Mouse (Mus musculus) neural tube, embryonic 11.5 days (tissue): ENCODE results near the gene Lemd1. TPM values are rescaled to one million over a fixed set of nuclear protein-coding genes. Genes with fewer than 3 reads are reported as not detected.

Experiments used
- ATAC-seq: fragments of 200-750 bp; cut with Nextera tagmentation; 2 replicates; pipeline ENCODE4 v1.8.0; 2017; ENCODE audit warnings: moderate number of reproducible peaks, mild to moderate bottlenecking, moderate TSS enrichment, moderate library complexity; ENCODE audit not compliant: insufficient read depth, low FRiP score, low TSS enrichment
- DNase-seq: peaks from one replicate; pipeline ENCODE4 v3.0.0-alpha.2; 2015; ENCODE audit warnings: low spot score
- H3K27ac ChIP-seq: fragments of 300-500 bp; sonication (generic); 2 replicates; pipeline ENCODE4 v1.5.1; 2014; ENCODE audit warnings: low read depth, mild to moderate bottlenecking, low read length
- H3K27me3 ChIP-seq: fragments of 300-500 bp; sonication (generic); 2 replicates; pipeline ENCODE4 v1.6.1; 2014; ENCODE audit warnings: mild to moderate bottlenecking, low read length, mixed read lengths; ENCODE audit not compliant: control insufficient read depth, insufficient read depth
- H3K36me3 ChIP-seq: fragments of 300-500 bp; sonication (generic); 2 replicates; pipeline ENCODE4 v1.6.1; 2014; ENCODE audit warnings: mild to moderate bottlenecking, low read length, moderate library complexity, mixed read lengths; ENCODE audit not compliant: control insufficient read depth, insufficient read depth
- H3K4me1 ChIP-seq: fragments of 300-500 bp; sonication (generic); 2 replicates; pipeline ENCODE4 v1.6.1; 2014; ENCODE audit warnings: low read length, mixed read lengths; ENCODE audit not compliant: control insufficient read depth, insufficient read depth
- H3K4me2 ChIP-seq: fragments of 300-500 bp; sonication (generic); 2 replicates; pipeline ENCODE4 v1.6.1; 2014; ENCODE audit warnings: low read depth, mild to moderate bottlenecking, moderate library complexity
- H3K4me3 ChIP-seq: fragments of 300-500 bp; sonication (generic); 2 replicates; pipeline ENCODE4 v1.5.1; 2014; ENCODE audit warnings: low read depth, low read length
- H3K9ac ChIP-seq: fragments of 300-500 bp; sonication (generic); 2 replicates; pipeline ENCODE4 v1.6.1; 2014; ENCODE audit warnings: mild to moderate bottlenecking, low read length
- H3K9me3 ChIP-seq: fragments of 300-500 bp; sonication (generic); 2 replicates; pipeline ENCODE4 v1.6.1; 2016; ENCODE audit warnings: low read length; ENCODE audit not compliant: control insufficient read depth
- WGBS: fragments of 180-500 bp; shearing (Covaris S2); extraction: QIAGEN DNeasy Blood & Tissue Kit; methylation state at CpG from one replicate; pipeline ENCODE4 v1.1.7; 2014; 5-methylcytosine and 5-hydroxymethylcytosine counted together
- polyA plus RNA-seq: library from polyadenylated mRNA; unstranded; fragments of >200 nt; fragmentation: Nextera tagmentation; extraction: Ambion mirVana; gene quantifications from 2 replicates; pipeline ENCODE4 v1.2.1, GENCODE M21; 2014

Gene Lemd1
- polyA plus RNA-seq, 1 experiment from 2014 or later: 6.8 TPM

DNA sequence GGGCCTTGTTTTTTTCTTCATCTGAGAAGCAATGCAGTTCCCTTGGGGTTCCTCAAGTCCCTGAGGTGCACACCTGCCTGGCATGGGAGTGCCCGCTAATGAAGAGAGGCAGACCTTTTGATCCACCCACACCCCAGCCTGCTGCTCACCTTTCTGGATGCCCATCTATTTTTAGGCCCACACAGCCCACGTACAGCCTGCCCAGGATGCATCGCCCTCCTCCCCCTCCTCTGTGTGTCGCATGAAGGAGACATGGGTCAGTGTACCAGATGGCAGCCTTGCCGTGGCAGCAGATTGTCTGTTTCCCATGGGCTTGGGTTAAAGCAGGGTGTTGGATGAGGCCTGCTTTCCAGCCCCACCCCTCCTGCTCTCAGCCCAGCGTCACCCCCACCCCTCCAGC is 98.7 kb downstream of the Lemd1 start:
- no peak for DNase-seq
- Histone ChIP-seq H3K4me2 (no peak overlapping the region), H3K4me3 (no peak overlapping the region), H3K27ac (no peak overlapping the region), H3K9ac (no peak overlapping the region), H3K4me1 (peaks cover 19% of the 10 kb centered on the region), H3K36me3 (no peaks in the 10 kb centered on the region), H3K9me3 (no peaks in the 10 kb centered on the region), H3K27me3 (no peaks in the 10 kb centered on the region)
- ATAC-seq: no peak
- WGBS: 59% methylated on average over 6 of the region's 6 CpGs

DNA sequence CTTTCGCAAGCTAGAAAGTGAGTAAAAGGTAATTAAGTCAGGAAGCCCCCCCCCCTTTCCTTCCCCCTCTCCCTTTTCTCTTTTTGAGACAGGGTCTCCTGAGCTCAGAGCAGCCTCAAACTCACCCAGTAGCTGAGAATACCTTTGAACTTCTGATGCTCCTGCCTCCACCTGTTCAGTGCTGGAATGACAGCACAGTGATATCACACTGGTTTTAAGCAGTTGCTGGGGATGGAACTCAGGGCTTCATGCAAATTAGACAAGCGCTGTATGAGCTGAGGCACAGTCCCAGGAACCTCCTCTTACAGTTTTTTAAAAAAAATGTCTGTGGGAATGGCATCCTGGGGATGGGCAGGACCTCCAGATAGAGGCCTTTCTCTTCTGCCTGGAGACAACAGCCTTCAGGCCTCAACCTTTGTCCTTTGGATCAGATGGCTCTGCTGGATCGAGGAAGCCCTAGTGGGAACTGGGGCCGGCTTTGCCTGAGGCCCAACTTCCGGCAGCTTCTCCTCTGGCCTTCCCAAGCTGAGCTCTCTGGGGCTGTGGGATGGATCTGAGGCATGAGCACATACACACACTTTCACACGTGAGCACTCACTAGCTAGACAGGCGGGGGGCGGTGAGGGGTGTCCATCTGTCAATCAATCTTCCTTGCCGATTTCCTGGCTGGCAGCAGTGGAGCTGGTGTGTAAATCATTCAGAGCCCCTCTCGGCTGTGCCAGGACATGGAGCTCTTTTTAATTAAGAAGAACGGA is 99.9 kb downstream of the Lemd1 start:
- Histone ChIP-seq H3K27me3 (no peaks in the 10 kb centered on the region), H3K27ac (peak overlapping the region; percentile 27; the same call in 1 of the 2 replicates), H3K9me3 (no peaks in the 10 kb centered on the region), H3K9ac (no peak overlapping the region; the same call in 1 of the 2 replicates), H3K4me1 (peaks cover 19% of the 10 kb centered on the region), H3K4me3 (no peak overlapping the region), H3K36me3 (no peaks in the 10 kb centered on the region), H3K4me2 (no peak overlapping the region)
- ATAC-seq (0 out of 2 replicates have a peak, but pooled peaks have one; percentile 9), DNase-seq (peak; percentile 58)
- 26% methylated on average over 11 of the region's 11 CpGs for WGBS

DNA sequence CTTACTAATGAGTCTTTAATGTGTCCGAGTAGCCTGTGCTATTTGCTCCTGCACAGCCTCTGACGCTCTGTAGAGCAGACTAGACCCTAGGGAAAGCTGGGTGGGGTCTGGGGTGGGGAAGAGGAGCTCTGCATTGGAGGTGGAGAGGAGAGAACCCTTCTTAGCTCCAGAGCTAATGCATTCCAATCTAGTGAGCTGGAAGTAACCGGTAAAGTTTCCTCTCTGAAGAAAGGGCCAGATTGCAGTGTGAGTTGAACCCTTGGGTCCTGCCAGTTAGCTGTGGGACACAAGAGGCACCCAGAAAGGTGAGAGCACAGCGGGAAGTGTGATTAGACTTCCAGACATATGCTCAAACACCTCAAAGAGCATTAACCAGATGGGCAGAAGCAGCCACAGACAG is 100.5 kb downstream of the Lemd1 start:
- Histone ChIP-seq H3K27ac (no peak overlapping the region; the same call in 1 of the 2 replicates), H3K4me1 (peaks cover 19% of the 10 kb centered on the region), H3K4me2 (no peak overlapping the region), H3K9ac (no peak overlapping the region), H3K4me3 (no peak overlapping the region), H3K9me3 (no peaks in the 10 kb centered on the region), H3K27me3 (no peaks in the 10 kb centered on the region), H3K36me3 (no peaks in the 10 kb centered on the region)
- WGBS: 25% methylated on average over 4 of the region's 4 CpGs
- ATAC-seq (peak; percentile 41; the same call in 1 of the 2 replicates), DNase-seq (no peak)

DNA sequence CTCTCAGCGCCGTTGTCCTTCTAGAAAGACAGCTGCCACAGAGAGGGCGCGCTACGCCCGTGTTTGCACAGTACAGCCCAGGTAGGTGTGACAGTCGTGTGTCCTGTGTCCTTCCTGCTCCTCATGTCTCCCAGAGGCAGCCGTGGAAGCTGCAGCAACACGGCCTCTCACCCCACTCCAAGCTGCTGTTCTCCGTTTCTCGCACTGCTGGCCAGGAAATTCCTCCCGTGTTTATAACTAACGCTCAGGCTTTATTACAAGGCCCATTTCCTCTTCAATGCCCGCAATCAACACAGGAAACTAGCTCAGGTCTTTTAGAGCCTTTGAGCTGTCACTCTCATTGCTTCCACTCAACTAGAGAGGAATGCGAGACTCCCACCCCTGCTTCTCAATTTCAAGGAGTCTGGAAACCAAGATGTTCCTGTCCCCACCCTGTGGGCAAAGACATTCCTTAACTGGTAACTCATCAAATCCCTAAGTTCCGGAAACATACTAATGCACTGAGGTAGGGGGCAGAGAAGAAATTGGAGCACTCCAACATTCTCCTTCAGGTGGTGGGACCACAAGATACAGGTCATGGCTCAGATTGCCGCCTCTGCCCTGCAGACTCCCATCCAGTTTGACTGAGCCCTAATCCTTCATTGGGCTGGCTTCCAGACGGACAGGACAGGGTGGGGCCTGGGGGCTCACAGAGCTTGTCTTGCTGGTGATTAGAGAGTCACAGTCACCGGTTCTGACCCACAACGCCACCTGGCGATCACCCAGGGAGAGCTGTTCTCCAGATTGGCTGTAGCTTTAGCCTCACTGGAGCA is 101.3 kb downstream of the Lemd1 start:
- ATAC-seq (no peak), DNase-seq (no peak)
- Histone ChIP-seq H3K27ac (no peak overlapping the region), H3K9ac (no peak overlapping the region), H3K4me3 (no peak overlapping the region), H3K4me2 (no peak overlapping the region), H3K36me3 (no peaks in the 10 kb centered on the region), H3K4me1 (peaks cover 19% of the 10 kb centered on the region), H3K9me3 (no peaks in the 10 kb centered on the region), H3K27me3 (no peaks in the 10 kb centered on the region; the same call in 1 of the 2 replicates)
- WGBS: 34% methylated on average over 21 of the region's 21 CpGs

DNA sequence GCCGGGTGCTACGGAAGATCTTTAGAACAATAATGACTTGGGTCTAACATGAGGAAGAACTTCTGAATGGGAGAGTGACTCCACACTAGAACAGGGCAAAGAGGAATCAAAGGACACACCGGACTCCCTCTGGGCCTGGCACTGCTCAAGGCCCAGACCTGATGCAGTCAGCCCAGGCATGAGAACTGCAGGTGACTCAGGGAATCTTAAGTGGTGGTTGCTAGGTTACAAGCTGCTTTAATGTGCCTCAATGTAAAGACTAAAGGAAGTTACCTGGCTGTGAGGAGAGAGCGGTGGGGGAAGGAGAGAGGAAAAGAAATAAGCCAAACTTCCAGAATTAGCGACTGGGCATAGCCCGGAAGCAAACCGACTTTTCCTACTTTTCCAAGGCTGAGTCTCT is 104.3 kb downstream of the Lemd1 start:
- peaks cover 11% of the 10 kb centered on the region for H3K27me3 ChIP-seq
- no peak overlapping the region for H3K27ac ChIP-seq
- H3K4me2 ChIP-seq: no peak overlapping the region
- ATAC-seq: no peak
- H3K4me3 ChIP-seq: no peak overlapping the region
- DNase-seq: no peak
- H3K9me3 ChIP-seq: no peaks in the 10 kb centered on the region
- H3K9ac ChIP-seq: no peak overlapping the region
- H3K4me1 ChIP-seq: peaks cover 24% of the 10 kb centered on the region
- 72% methylated on average over 7 of the region's 7 CpGs for WGBS
- H3K36me3 ChIP-seq: no peaks in the 10 kb centered on the region

DNA sequence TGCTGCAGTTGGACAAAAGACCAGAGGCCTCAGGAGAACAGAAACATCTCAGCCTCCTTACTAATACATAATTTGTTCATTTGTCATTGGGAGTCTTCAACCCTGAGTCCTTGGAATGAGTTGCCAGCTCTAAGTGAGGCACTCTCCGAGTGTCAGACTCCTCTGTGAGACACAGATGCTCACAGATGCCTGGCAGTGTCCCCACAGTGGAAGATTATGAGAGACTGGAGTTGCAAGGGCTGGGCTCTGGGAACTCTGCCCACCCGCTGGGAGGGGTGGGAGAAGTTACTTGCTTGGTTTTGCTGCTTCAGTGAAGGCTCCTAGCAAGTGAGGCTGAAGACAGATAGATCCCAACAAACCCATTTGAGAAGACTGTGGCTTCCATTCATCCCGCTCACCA is 104.8 kb downstream of the Lemd1 start:
- Histone ChIP-seq H3K4me2 (no peak overlapping the region), H3K27me3 (peaks cover 11% of the 10 kb centered on the region), H3K9me3 (no peaks in the 10 kb centered on the region), H3K9ac (no peak overlapping the region), H3K4me3 (no peak overlapping the region), H3K4me1 (peaks cover 23% of the 10 kb centered on the region), H3K27ac (no peak overlapping the region), H3K36me3 (no peaks in the 10 kb centered on the region)
- DNase-seq: no peak
- no peak for ATAC-seq
- WGBS: 77% methylated on average over 3 of the region's 3 CpGs

DNA sequence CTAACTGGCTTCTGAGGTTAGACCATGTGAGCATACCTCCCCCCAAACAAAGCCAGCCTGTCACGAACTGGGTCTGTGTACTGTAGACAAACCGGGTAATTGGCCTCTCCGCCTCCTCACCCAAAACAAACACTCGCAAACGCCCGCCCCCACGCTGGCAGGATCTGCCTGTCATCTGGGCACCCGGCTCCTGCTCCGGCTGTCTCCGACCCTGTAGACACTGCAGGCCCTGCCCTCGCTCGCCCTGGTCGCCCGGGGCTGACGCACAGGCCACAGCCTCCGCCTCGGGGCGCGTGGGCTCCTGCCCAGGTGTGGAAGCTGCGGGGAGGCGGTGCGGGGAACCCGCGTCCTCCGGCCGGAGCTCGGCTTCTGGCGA is 107.2 kb downstream of the Lemd1 start, which contains the start of gene Klhdc8a:
Gene Klhdc8a, plus strand, starts transcription at position 202 of the 376 bp plus-strand sequence.
- H3K4me1 ChIP-seq: peaks cover 5% of the 10 kb centered on the region
- H3K36me3 ChIP-seq: no peaks in the 10 kb centered on the region
- peak within 1 kb of the TSS; percentile 58 for H3K4me3 ChIP-seq
- H3K9ac ChIP-seq: peak within 1 kb of the TSS; percentile 67
- under 1% methylated on average over 28 of the region's 28 CpGs for WGBS
- peaks cover 11% of the 10 kb centered on the region for H3K27me3 ChIP-seq
- peak; percentile 59 for DNase-seq
- H3K4me2 ChIP-seq: peak within 1 kb of the TSS; percentile 99
- peak; percentile 63; the same call in 1 of the 2 replicates for ATAC-seq
- H3K27ac ChIP-seq: no peak within 1 kb of the TSS
- H3K9me3 ChIP-seq: no peaks in the 10 kb centered on the region

DNA sequence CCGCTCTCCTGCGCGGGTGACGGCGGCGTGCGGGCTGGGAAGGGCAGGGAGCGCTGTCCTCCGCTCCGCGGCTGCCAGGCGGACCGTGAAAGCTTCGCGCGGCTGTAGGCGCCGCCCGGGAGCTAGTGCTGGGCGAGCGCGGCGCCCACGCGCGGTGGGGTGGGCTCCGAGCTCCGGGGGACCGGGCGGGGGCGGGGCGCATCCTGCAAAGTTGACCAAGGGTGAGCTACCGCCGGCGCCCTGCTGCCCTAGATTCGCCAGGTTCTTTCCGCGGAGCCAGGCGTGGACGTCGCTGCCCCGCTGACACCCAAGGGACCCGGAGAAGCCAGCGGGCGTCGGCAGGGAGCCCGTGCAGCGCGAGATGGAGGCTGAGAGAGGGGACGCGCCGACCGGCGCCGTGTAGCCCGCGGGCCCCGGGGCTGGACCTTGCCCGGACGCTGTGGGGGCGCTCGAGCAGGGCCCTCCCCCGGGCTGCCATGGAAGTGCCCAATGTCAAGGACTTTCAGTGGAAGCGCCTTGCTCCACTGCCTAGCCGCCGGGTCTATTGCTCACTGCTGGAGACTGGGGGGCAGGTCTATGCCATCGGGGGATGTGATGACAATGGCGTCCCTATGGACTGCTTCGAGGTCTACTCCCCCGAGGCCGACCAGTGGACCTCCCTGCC is 107.7 kb downstream of the Lemd1 start:
- Histone ChIP-seq H3K9ac (peak overlapping the region; percentile 67), H3K27me3 (peaks cover 11% of the 10 kb centered on the region), H3K4me1 (peaks cover 5% of the 10 kb centered on the region), H3K4me3 (peak overlapping the region; percentile 58), H3K4me2 (peak overlapping the region; percentile 99), H3K9me3 (no peaks in the 10 kb centered on the region), H3K36me3 (no peaks in the 10 kb centered on the region), H3K27ac (no peak overlapping the region)
- ATAC-seq (peak; percentile 69; the same call in 1 of the 2 replicates), DNase-seq (peak; percentile 56)
- 1% methylated on average over 54 of the region's 71 CpGs for WGBS
